Mouse (Mus musculus): Measurements from ENCODE around the gene Adam17. TPM values are rescaled to one million over a fixed set of nuclear protein-coding genes. Genes with fewer than 3 reads are reported as not detected.

The Adam17 gene
- polyA plus RNA-seq, 1 experiment from 2014 or later = 55.6 TPM

- Histone ChIP-seq H3K4me3 (ENCODE audit: low read length) (no peak overlapping the region), H3K4me1 (replicated peaks; ENCODE audit: control insufficient read depth, insufficient read depth, low read length) (no peaks in the 10 kb centered on the region), H3K9me3 (ENCODE audit: control insufficient read depth, low read length) (no peaks in the 10 kb centered on the region), H3K27ac (ENCODE audit: low read length) (no peak overlapping the region), H3K27me3 (ENCODE audit: control insufficient read depth, insufficient read depth, low read depth, low read length) (no peaks in the 10 kb centered on the region), H3K36me3 (ENCODE audit: control insufficient read depth, insufficient read depth, low read length) (peaks cover 42% of the 10 kb centered on the region), H3K4me2 (ENCODE audit: low read depth, low read length) (no peak overlapping the region), H3K9ac (ENCODE audit: low read length) (no peak overlapping the region)
- no peak for ATAC-seq (ENCODE audit: low read depth)
- 93% methylated on average over 5 of the region's 5 CpGs for WGBS
Observed at GRCm38 (mm10) chr12:21333766-21334165, 39.7 kb downstream of the Adam17 start.

- no peaks in the 10 kb centered on the region for H3K9me3 ChIP-seq (ENCODE audit: control insufficient read depth, low read length)
- peaks cover 42% of the 10 kb centered on the region for H3K36me3 ChIP-seq (ENCODE audit: control insufficient read depth, insufficient read depth, low read length)
- no peak overlapping the region for H3K9ac ChIP-seq (ENCODE audit: low read length)
- H3K27me3 ChIP-seq (ENCODE audit: control insufficient read depth, insufficient read depth, low read depth, low read length) = no peaks in the 10 kb centered on the region
- WGBS = 89% methylated on average over 7 of the region's 7 CpGs
- no peak for ATAC-seq (ENCODE audit: low read depth)
- H3K4me3 ChIP-seq (ENCODE audit: low read length) = no peak overlapping the region
- no peaks in the 10 kb centered on the region for H3K4me1 ChIP-seq (replicated peaks; ENCODE audit: control insufficient read depth, insufficient read depth, low read length)
- H3K4me2 ChIP-seq (ENCODE audit: low read depth, low read length) = no peak overlapping the region
- H3K27ac ChIP-seq (ENCODE audit: low read length) = no peak overlapping the region
Observed at GRCm38 (mm10) chr12:21333021-21333420, 40.4 kb downstream of the Adam17 start.

GRCm38 (mm10) chr12:21331711-21332110 lies 41.7 kb downstream of the Adam17 start:
- Histone ChIP-seq H3K9ac (ENCODE audit: low read length) (no peak overlapping the region), H3K4me3 (ENCODE audit: low read length) (no peak overlapping the region), H3K9me3 (ENCODE audit: control insufficient read depth, low read length) (no peaks in the 10 kb centered on the region), H3K4me2 (ENCODE audit: low read depth, low read length) (no peak overlapping the region), H3K36me3 (ENCODE audit: control insufficient read depth, insufficient read depth, low read length) (peaks cover 46% of the 10 kb centered on the region), H3K27ac (ENCODE audit: low read length) (no peak overlapping the region), H3K27me3 (ENCODE audit: control insufficient read depth, insufficient read depth, low read depth, low read length) (no peaks in the 10 kb centered on the region), H3K4me1 (replicated peaks; ENCODE audit: control insufficient read depth, insufficient read depth, low read length) (no peaks in the 10 kb centered on the region)
- 83% methylated on average over 6 of the region's 6 CpGs for WGBS
- no peak for ATAC-seq (ENCODE audit: low read depth)

- H3K36me3 ChIP-seq (ENCODE audit: control insufficient read depth, insufficient read depth, low read length) = peaks cover 47% of the 10 kb centered on the region
- H3K27ac ChIP-seq (ENCODE audit: low read length) = no peak overlapping the region
- ATAC-seq (ENCODE audit: low read depth) = no peak
Observed at GRCm38 (mm10) chr12:21330961-21331576, 42.4 kb downstream of the Adam17 start.

GRCm38 (mm10) chr12:21329661-21330400 lies 43.6 kb downstream of the Adam17 start:
- Histone ChIP-seq H3K9me3 (ENCODE audit: control insufficient read depth, low read length) (no peaks in the 10 kb centered on the region), H3K9ac (ENCODE audit: low read length) (no peak overlapping the region), H3K4me3 (ENCODE audit: low read length) (no peak overlapping the region), H3K4me1 (replicated peaks; ENCODE audit: control insufficient read depth, insufficient read depth, low read length) (no peaks in the 10 kb centered on the region), H3K36me3 (ENCODE audit: control insufficient read depth, insufficient read depth, low read length) (peaks cover 43% of the 10 kb centered on the region), H3K27me3 (ENCODE audit: control insufficient read depth, insufficient read depth, low read depth, low read length) (no peaks in the 10 kb centered on the region), H3K4me2 (ENCODE audit: low read depth, low read length) (no peak overlapping the region), H3K27ac (ENCODE audit: low read length) (no peak overlapping the region)
- 87% methylated on average over 9 of the region's 9 CpGs for WGBS
- no peak for ATAC-seq (ENCODE audit: low read depth)

More at GRCm38 (mm10) chr12:21330961-21331576, 42.4 kb downstream of the Adam17 start:
- Histone ChIP-seq H3K4me2 (ENCODE audit: low read depth, low read length) (no peak overlapping the region), H3K27me3 (ENCODE audit: control insufficient read depth, insufficient read depth, low read depth, low read length) (no peaks in the 10 kb centered on the region), H3K4me3 (ENCODE audit: low read length) (no peak overlapping the region), H3K4me1 (replicated peaks; ENCODE audit: control insufficient read depth, insufficient read depth, low read length) (no peaks in the 10 kb centered on the region), H3K9ac (ENCODE audit: low read length) (no peak overlapping the region), H3K9me3 (ENCODE audit: control insufficient read depth, low read length) (no peaks in the 10 kb centered on the region)
- 85% methylated on average over 10 of the region's 10 CpGs for WGBS

- Histone ChIP-seq H3K9me3 (ENCODE audit: control insufficient read depth, low read length) (no peaks in the 10 kb centered on the region), H3K9ac (ENCODE audit: low read length) (no peak overlapping the region), H3K27me3 (ENCODE audit: control insufficient read depth, insufficient read depth, low read depth, low read length) (no peaks in the 10 kb centered on the region), H3K4me3 (ENCODE audit: low read length) (no peak overlapping the region), H3K4me1 (replicated peaks; ENCODE audit: control insufficient read depth, insufficient read depth, low read length) (no peaks in the 10 kb centered on the region), H3K27ac (ENCODE audit: low read length) (peak overlapping the region; percentile 55; the same call in 1 of the 2 replicates), H3K36me3 (ENCODE audit: control insufficient read depth, insufficient read depth, low read length) (peaks cover 45% of the 10 kb centered on the region), H3K4me2 (ENCODE audit: low read depth, low read length) (no peak overlapping the region)
- 92% methylated on average over 3 of the region's 3 CpGs for WGBS
- no peak for ATAC-seq (ENCODE audit: low read depth)
Observed at GRCm38 (mm10) chr12:21326325-21326724, 47.1 kb downstream of the Adam17 start.

GRCm38 (mm10) chr12:21325266-21325665 lies 48.2 kb downstream of the Adam17 start:
- Histone ChIP-seq H3K36me3 (ENCODE audit: control insufficient read depth, insufficient read depth, low read length) (peaks cover 40% of the 10 kb centered on the region), H3K4me1 (replicated peaks; ENCODE audit: control insufficient read depth, insufficient read depth, low read length) (no peaks in the 10 kb centered on the region), H3K27me3 (ENCODE audit: control insufficient read depth, insufficient read depth, low read depth, low read length) (no peaks in the 10 kb centered on the region), H3K27ac (ENCODE audit: low read length) (no peak overlapping the region), H3K4me3 (ENCODE audit: low read length) (no peak overlapping the region), H3K4me2 (ENCODE audit: low read depth, low read length) (no peak overlapping the region), H3K9me3 (ENCODE audit: control insufficient read depth, low read length) (no peaks in the 10 kb centered on the region), H3K9ac (ENCODE audit: low read length) (no peak overlapping the region)
- 89% methylated on average over 8 of the region's 8 CpGs for WGBS
- ATAC-seq (ENCODE audit: low read depth) = no peak

GRCm38 (mm10) chr12:21324101-21324500 lies 49.3 kb downstream of the Adam17 start:
- Histone ChIP-seq H3K4me2 (ENCODE audit: low read depth, low read length) (no peak overlapping the region), H3K9ac (ENCODE audit: low read length) (no peak overlapping the region), H3K27me3 (ENCODE audit: control insufficient read depth, insufficient read depth, low read depth, low read length) (no peaks in the 10 kb centered on the region), H3K9me3 (ENCODE audit: control insufficient read depth, low read length) (no peaks in the 10 kb centered on the region), H3K27ac (ENCODE audit: low read length) (no peak overlapping the region), H3K4me1 (replicated peaks; ENCODE audit: control insufficient read depth, insufficient read depth, low read length) (no peaks in the 10 kb centered on the region), H3K36me3 (ENCODE audit: control insufficient read depth, insufficient read depth, low read length) (peaks cover 32% of the 10 kb centered on the region), H3K4me3 (ENCODE audit: low read length) (no peak overlapping the region)
- WGBS = 85% methylated on average over 5 of the region's 5 CpGs
- ATAC-seq (ENCODE audit: low read depth) = no peak

- no peak for ATAC-seq (ENCODE audit: low read depth)
- H3K36me3 ChIP-seq (ENCODE audit: control insufficient read depth, insufficient read depth, low read length) = peaks cover 31% of the 10 kb centered on the region
- no peak overlapping the region for H3K4me3 ChIP-seq (ENCODE audit: low read length)
- no peak overlapping the region for H3K4me2 ChIP-seq (ENCODE audit: low read depth, low read length)
- H3K27me3 ChIP-seq (ENCODE audit: control insufficient read depth, insufficient read depth, low read depth, low read length) = no peaks in the 10 kb centered on the region
- H3K9ac ChIP-seq (ENCODE audit: low read length) = no peak overlapping the region
- no peaks in the 10 kb centered on the region for H3K9me3 ChIP-seq (ENCODE audit: control insufficient read depth, low read length)
- no peak overlapping the region for H3K27ac ChIP-seq (ENCODE audit: low read length)
- WGBS = 85% methylated on average over 9 of the region's 9 CpGs
- H3K4me1 ChIP-seq (replicated peaks; ENCODE audit: control insufficient read depth, insufficient read depth, low read length) = no peaks in the 10 kb centered on the region
Observed at GRCm38 (mm10) chr12:21322856-21323255, 50.6 kb downstream of the Adam17 start.
